Mouse (Mus musculus) frontal cortex, adult 2 months (tissue): ENCODE measurements around the gene Hist1h3c. TPM values are rescaled to one million over a fixed set of nuclear protein-coding genes. Genes with fewer than 3 reads are reported as not detected.
A peak's percentile ranks its signal among the peaks of the same experiment; 100 is the strongest.
"Not testable (repeated sequence)": the region's sequence is repeated elsewhere in the genome, so short reads cannot be mapped to it uniquely, and the experiment has no call there.

ENCODE experiments used
- DNase-seq, 2 experiments: peaks; one replicate each; pipeline ENCODE4 v3.0.0; 2022; ENCODE audit warnings: low spot score in 1 of 2; ENCODE audit errors: extremely low spot score in 1 of 2
- polyA plus RNA-seq: library from polyadenylated mRNA; depleted of rRNA; stranded (reverse); fragments of >200 nt; gene quantifications from 2 replicates; pipeline ENCODE4 v1.2.3, GENCODE M21; 2012; rRNA removed

The Hist1h3c gene
- polyA plus RNA-seq, 1 experiment: 0.24 TPM

GRCm38 (mm10) chr13:23708654-23709053 lies 36.7 kb downstream of the Hist1h3c start:
- DNase-seq: no peak

DNA sequence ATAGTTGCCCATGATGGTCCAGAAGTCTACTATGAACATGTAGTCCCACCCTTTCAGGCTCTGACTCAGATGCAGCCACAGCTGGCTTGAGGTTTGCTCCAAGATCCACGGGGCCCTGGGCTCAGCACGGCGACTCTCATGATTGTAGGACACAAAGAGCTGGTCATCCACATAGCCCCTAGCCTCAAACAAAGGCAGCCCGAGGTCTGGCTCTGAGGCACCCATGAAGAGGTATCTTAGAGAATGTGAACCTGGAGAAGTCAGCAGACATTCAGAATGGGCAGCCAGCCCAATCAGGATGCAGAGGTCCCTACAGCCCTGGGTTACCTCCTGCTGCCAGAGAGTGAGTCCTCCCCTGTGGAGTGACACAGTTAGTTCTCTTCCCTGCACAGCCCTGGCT lies 37.4 kb downstream of the Hist1h3c start:
- no peak for DNase-seq

DNA sequence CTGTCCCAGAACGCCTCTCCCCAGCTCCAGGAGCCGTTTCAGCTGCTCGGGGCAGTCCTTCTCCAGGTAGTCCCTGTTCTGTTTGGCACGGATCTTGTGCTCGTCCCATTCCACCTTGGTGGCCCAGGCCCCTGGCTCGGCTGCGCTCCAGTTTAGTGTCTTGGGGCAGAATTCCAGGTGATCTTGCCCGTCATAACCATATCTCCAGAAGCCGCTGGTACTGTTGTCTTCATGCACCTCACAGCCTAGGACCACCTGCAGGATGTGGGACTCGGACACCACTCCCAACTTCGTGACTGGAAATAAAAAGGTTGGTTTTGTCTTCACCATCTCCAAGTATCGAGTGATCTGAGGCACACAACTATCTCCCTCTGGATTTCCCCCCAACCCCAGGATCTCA lies 38.6 kb downstream of the Hist1h3c start:
- no peak for DNase-seq

DNA sequence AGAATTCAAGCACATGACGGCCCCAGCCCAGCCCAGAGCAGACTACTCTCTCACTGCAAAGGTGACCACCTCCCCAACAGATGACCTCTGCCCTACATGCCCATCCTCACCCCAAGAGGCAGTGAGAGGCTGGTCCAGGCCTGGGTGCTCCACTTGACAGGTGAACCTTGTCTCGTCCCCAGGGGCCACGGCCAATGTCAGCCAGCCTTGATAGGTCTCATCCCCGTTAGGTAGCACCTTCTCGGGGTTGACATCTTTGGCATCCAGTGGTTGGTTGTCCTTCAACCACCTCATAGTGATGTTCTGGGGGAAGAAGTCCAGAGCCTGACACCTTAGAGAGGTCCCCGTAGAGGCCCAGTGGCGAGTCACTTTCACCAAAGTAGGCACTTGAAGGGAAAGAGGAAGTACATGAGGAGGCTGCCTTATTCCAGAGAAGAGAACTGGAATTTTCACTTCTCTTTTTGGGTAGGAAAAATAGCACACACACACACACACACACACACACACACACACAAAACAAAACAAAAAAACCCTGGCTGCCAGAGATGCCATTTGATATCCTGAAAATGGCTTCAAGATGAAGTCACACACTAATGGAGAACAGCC lies 39.5 kb downstream of the Hist1h3c start:
- no peak for DNase-seq

- DNase-seq: not testable (repeated sequence)
These were observed 42.6 kb downstream of the Hist1h3c start for GRCm38 (mm10) chr13:23702801-23703200.

DNA sequence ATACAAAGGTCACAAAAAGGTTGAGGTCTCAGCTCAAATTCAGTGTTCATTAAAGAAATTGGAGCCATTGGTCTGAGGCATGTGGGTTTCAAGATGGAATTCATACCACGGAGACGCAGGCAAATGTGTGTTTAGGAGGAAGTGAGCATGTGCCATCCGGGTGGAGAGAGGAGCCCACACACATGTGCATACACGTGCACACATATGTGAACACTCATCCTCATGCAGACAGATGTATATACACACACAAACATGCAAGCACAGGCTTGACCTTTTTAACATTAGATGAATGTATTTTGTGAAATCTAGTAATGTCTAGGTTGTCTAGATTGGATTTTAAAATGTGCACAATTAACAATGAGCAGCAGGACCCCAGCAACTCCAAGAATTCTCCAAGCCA lies 43.2 kb downstream of the Hist1h3c start:
- DNase-seq: no peak

GRCm38 (mm10) chr13:23700786-23701520 lies 44.4 kb downstream of the Hist1h3c start:
- peak; percentile 75 to 90 for DNase-seq

DNA sequence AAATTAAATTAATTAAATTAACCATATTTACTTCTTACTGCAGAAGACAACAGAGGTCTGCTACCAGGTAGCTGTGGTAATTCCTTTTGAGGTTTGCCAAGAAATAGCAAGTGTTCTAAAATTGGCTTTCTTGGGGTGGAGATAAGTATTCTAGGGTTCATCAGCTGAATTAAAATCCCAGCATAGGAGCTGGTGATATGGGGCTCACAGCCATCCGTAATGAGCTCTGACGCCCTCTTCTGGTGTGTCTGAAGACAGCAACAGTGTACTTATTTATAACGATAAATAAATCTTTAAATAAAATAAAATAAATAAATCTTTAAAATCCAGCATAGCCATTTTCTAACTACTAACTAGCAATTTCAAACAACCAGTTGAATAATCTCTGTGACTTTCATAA lies 45.6 kb downstream of the Hist1h3c start:
- no peak for DNase-seq

- DNase-seq: no peak
These were observed 46.4 kb downstream of the Hist1h3c start for GRCm38 (mm10) chr13:23698996-23699395.

DNA sequence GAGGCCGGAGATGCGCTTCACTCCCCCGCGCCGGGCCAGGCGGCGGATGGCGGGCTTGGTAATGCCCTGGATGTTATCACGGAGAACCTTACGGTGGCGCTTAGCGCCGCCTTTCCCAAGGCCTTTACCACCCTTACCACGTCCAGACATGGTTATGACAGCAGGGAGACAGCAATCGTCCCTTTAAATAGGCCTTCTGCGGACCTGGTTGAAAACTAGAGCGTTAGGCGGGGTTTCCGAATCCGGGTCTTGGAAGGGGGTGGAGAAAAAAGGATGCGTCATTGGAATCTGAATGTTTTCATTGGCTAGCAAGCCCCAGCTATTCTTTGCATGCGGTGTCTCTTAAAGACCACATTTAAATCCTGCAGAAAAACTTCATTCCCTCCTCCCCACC lies 47.1 kb downstream of the Hist1h3c start, which contains the start of gene Hist1h4c:
TSS of gene Hist1h4c (minus strand) at position 155 of the 394 bp plus-strand sequence.
- DNase-seq: peak; percentile 98 to 100

DNA sequence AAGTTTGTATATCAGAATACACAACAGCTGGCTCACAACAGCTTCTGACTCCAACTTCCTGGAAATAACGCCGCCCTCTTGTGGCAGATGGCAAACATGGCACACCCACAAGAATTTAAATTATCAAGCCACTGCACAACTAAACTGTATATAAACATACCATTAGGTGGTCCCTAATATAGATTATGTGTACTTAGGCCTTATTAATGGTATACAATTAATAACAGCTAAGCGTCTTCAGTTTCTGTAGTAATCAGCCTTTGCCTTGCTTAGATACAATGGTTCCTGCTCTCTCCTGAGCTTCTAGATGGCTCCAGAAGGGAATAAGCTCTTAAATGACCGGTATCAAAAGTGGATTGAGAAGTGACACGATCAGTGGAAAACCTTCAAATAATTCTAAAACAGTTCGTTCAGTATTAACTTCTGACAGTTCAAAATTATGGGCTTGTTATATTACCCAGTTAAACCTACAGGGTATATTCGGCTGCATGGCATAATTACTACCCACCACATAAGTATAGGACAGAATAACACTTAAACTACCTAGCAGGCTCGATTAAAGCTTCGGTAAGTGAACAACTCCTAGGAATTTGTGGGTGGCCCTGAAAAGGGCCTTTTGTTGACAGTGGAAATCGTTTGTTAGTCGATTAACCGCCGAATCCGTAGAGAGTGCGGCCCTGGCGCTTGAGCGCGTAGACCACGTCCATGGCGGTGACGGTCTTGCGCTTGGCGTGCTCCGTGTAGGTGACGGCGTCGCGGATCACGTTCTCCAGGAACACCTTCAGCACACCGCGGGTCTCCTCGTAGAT lies 47.7 kb downstream of the Hist1h3c start:
- DNase-seq: peak in 1 of 2 experiments; percentile 78

DNA sequence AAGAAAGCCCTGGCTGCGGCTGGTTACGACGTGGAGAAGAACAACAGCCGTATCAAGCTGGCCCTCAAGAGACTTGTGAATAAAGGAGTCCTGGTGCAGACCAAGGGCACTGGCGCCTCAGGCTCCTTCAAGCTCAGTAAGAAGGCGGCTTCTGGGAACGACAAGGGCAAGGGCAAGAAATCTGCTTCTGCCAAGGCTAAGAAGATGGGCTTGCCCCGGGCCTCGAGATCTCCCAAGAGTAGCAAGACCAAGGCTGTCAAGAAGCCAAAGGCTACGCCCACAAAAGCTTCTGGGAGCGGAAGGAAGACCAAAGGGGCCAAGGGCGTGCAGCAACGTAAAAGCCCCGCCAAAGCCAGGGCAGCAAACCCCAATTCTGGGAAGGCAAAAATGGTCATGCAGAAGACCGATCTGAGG lies 49.3 kb downstream of the Hist1h3c start:
- DNase-seq: no peak

GRCm38 (mm10) chr13:23695514-23695913 lies 49.9 kb downstream of the Hist1h3c start, which contains the start of gene Hist1h1t:
Gene Hist1h1t (plus strand): TSS chr13:23695814.
- no peak for DNase-seq

Other genes with a start within 250 kb of the Hist1h3c start
- 26.6 and 33.5 TPM in 2 replicates for gene Hist1h4h, start 214.6 kb downstream of the Hist1h3c start, polyA plus RNA-seq
- gene Hist1h2af, start 211.7 kb downstream of the Hist1h3c start, polyA plus RNA-seq: 3.9 and 9.2 TPM in 2 replicates
- 0.46 and 0.82 TPM in 2 replicates for gene Hist1h3g, start 210.2 kb downstream of the Hist1h3c start, polyA plus RNA-seq
- 0.15 and 0.44 TPM in 2 replicates for gene Hist1h2bh, start 202.2 kb downstream of the Hist1h3c start, polyA plus RNA-seq
- 0.22 and 0.59 TPM in 2 replicates for gene Hist1h3f, start 201.6 kb downstream of the Hist1h3c start, polyA plus RNA-seq
- gene Hist1h4f, start 194.0 kb downstream of the Hist1h3c start, polyA plus RNA-seq: 2.8 and 3.7 TPM in 2 replicates
- 0.14 and 0.19 TPM in 2 replicates for gene Hist1h1d, start 192.3 kb downstream of the Hist1h3c start, polyA plus RNA-seq
- gene Hist1h3e, start 183.2 kb downstream of the Hist1h3c start, polyA plus RNA-seq: 2.2 and 3.3 TPM in 2 replicates
- gene Hist1h2ae, start 174.4 kb downstream of the Hist1h3c start, polyA plus RNA-seq: 0.56 and 1.7 TPM in 2 replicates
- 9.7 and 10.4 TPM in 2 replicates for gene Hist1h2bg, start 174.2 kb downstream of the Hist1h3c start, polyA plus RNA-seq
- gene Hist1h2bf, start 171.4 kb downstream of the Hist1h3c start, polyA plus RNA-seq: 0.80 and 1.6 TPM in 2 replicates
- gene Hist1h2ad, start 171.2 kb downstream of the Hist1h3c start, polyA plus RNA-seq: 1.6 and 1.9 TPM in 2 replicates
- 2.8 and 3.4 TPM in 2 replicates for gene Hist1h3d, start 169.8 kb downstream of the Hist1h3c start, polyA plus RNA-seq
- 3.4 and 4.3 TPM in 2 replicates for gene Hist1h4d, start 164.0 kb downstream of the Hist1h3c start, polyA plus RNA-seq
- gene Hist1h2be, start 124.5 kb downstream of the Hist1h3c start, polyA plus RNA-seq: 4.3 and 4.7 TPM in 2 replicates
- 2.8 and 3.3 TPM in 2 replicates for gene Hist1h1e, start 123.0 kb downstream of the Hist1h3c start, polyA plus RNA-seq
- gene Hist1h2ac, start 61.7 kb downstream of the Hist1h3c start, polyA plus RNA-seq: 1.7 and 2.1 TPM in 2 replicates
- gene Hist1h2bc, start 61.4 kb downstream of the Hist1h3c start, polyA plus RNA-seq: 154 and 172 TPM in 2 replicates
- gene Hist1h1t, start 49.8 kb downstream of the Hist1h3c start, polyA plus RNA-seq: not detected in 2 replicates
- gene Hist1h4c, start 47.1 kb downstream of the Hist1h3c start, polyA plus RNA-seq: 3.1 and 3.3 TPM in 2 replicates
- gene Hfe, start 34.7 kb downstream of the Hist1h3c start, polyA plus RNA-seq: 3.8 and 4.4 TPM in 2 replicates
- gene Hist1h1c, start 6.8 kb downstream of the Hist1h3c start, polyA plus RNA-seq: 40.7 and 52.1 TPM in 2 replicates
- 0.74 and 1.3 TPM in 2 replicates for gene Hist1h2bb, start 1.1 kb upstream of the Hist1h3c start, polyA plus RNA-seq
- 0.82 and 2.8 TPM in 2 replicates for gene Hist1h2ab, start 5.5 kb upstream of the Hist1h3c start, polyA plus RNA-seq
- gene Hist1h3b, start 6.7 kb upstream of the Hist1h3c start, polyA plus RNA-seq: 0.76 and 1.1 TPM in 2 replicates
- gene Hist1h4b, start 11.4 kb upstream of the Hist1h3c start, polyA plus RNA-seq: 2.9 and 4.5 TPM in 2 replicates
- 3.8 and 4.6 TPM in 2 replicates for gene Hist1h4a, start 15.6 kb upstream of the Hist1h3c start, polyA plus RNA-seq
- 0.86 and 1.2 TPM in 2 replicates for gene Hist1h3a, start 16.8 kb upstream of the Hist1h3c start, polyA plus RNA-seq
- gene Hist1h1a, start 18.1 kb upstream of the Hist1h3c start, polyA plus RNA-seq: 0.36 and 0.58 TPM in 2 replicates
- gene Trim38, start 24.3 kb upstream of the Hist1h3c start, polyA plus RNA-seq: 0.24 and 0.40 TPM in 2 replicates
- 0.02 and 0.04 TPM in 2 replicates for gene Slc17a2, start 61.4 kb upstream of the Hist1h3c start, polyA plus RNA-seq
- not detected in 2 replicates for gene Slc17a3, start 93.8 kb upstream of the Hist1h3c start, polyA plus RNA-seq
- gene Slc17a1, start 122.1 kb upstream of the Hist1h3c start, polyA plus RNA-seq: not detected in 2 replicates
- not detected in 2 replicates for gene Slc17a4, start 169.4 kb upstream of the Hist1h3c start, polyA plus RNA-seq
- gene Hist1h2ba, start 188.6 kb upstream of the Hist1h3c start, polyA plus RNA-seq: not detected in 2 replicates
- not detected in 2 replicates for gene Hist1h2aa, start 188.9 kb upstream of the Hist1h3c start, polyA plus RNA-seq
- gene Scgn, start 245.6 kb upstream of the Hist1h3c start, polyA plus RNA-seq: 30.6 and 32.2 TPM in 2 replicates